Mouse (Mus musculus) hindbrain, embryonic 14.5 days (tissue): Measurements from ENCODE around the gene Cox6a1. TPM values are rescaled to one million over a fixed set of nuclear protein-coding genes. Genes with fewer than 3 reads are reported as not detected.

Source experiments
- ATAC-seq: fragments of 200-750 bp; cut with Nextera tagmentation; 2 replicates; pipeline ENCODE4 v1.8.0; 2017; ENCODE audit warnings: moderate number of reproducible peaks, mild to moderate bottlenecking, moderate TSS enrichment, moderate library complexity; ENCODE audit not compliant: low FRiP score
- DNase-seq: peaks from one replicate; pipeline ENCODE4 v3.0.0-alpha.2; 2015; ENCODE audit warnings: low spot score
- H3K27ac ChIP-seq: fragments of 300-500 bp; sonication (generic); 2 replicates; pipeline ENCODE4 v1.5.1; 2014; ENCODE audit warnings: mild to moderate bottlenecking, moderate library complexity
- H3K27me3 ChIP-seq: fragments of 300-500 bp; sonication (generic); 2 replicates; pipeline ENCODE4 v1.6.1; 2014; ENCODE audit warnings: mild to moderate bottlenecking, low read length, mixed read lengths; ENCODE audit not compliant: control insufficient read depth, insufficient read depth
- H3K36me3 ChIP-seq: fragments of 300-500 bp; sonication (generic); replicated peaks from 2 replicates; pipeline ENCODE4 v1.6.1; 2014; ENCODE audit not compliant: control insufficient read depth, insufficient read depth
- H3K4me1 ChIP-seq: fragments of 300-500 bp; sonication (generic); replicated peaks from 2 replicates; pipeline ENCODE4 v1.6.1; 2014; ENCODE audit warnings: antibody characterized with exemption, low read length, mixed read lengths; ENCODE audit not compliant: control insufficient read depth, insufficient read depth
- H3K4me2 ChIP-seq: fragments of 300-500 bp; sonication (generic); replicated peaks from 2 replicates; pipeline ENCODE4 v1.6.1; 2014; ENCODE audit warnings: mild to moderate bottlenecking, moderate library complexity
- H3K4me3 ChIP-seq: fragments of 300-500 bp; sonication (generic); replicated peaks from 2 replicates; pipeline ENCODE4 v1.5.1; 2014; ENCODE audit warnings: mild to moderate bottlenecking, low read length
- H3K9ac ChIP-seq: fragments of 300-500 bp; sonication (generic); 2 replicates; pipeline ENCODE4 v1.6.1; 2014
- H3K9me3 ChIP-seq: fragments of 300-500 bp; sonication (generic); 2 replicates; pipeline ENCODE4 v1.6.1; 2016; ENCODE audit warnings: low read length; ENCODE audit not compliant: control insufficient read depth
- WGBS: fragments of 180-500 bp; shearing (Covaris S2); extraction: QIAGEN DNeasy Blood & Tissue Kit; methylation state at CpG from one replicate; pipeline ENCODE4 v1.1.7; 2014; 5-methylcytosine and 5-hydroxymethylcytosine counted together
- polyA plus RNA-seq: library from polyadenylated mRNA; unstranded; fragments of >200 nt; fragmentation: Nextera tagmentation; extraction: Ambion mirVana; gene quantifications from 2 replicates; pipeline ENCODE4 v1.2.1, GENCODE M21; 2014

Cox6a1 gene
- polyA plus RNA-seq, 1 experiment from 2014 or later = 1,253 TPM

- Histone ChIP-seq H3K4me2 (peak overlapping the region; percentile 92), H3K36me3 (peaks cover 35% of the 10 kb centered on the region), H3K4me1 (peaks cover 27% of the 10 kb centered on the region), H3K27me3 (no peaks in the 10 kb centered on the region), H3K9ac (peak overlapping the region; percentile 91), H3K9me3 (no peaks in the 10 kb centered on the region), H3K4me3 (peak overlapping the region; percentile 94), H3K27ac (peak overlapping the region; percentile 88)
- under 1% methylated on average over 53 of the region's 55 CpGs for WGBS
- DNase-seq (no peak), ATAC-seq (peak; percentile 18; the same call in 1 of the 2 replicates)
These were observed 20.9 kb downstream of the Cox6a1 start for GRCm38 (mm10) chr5:115327610-115328548.

DNA sequence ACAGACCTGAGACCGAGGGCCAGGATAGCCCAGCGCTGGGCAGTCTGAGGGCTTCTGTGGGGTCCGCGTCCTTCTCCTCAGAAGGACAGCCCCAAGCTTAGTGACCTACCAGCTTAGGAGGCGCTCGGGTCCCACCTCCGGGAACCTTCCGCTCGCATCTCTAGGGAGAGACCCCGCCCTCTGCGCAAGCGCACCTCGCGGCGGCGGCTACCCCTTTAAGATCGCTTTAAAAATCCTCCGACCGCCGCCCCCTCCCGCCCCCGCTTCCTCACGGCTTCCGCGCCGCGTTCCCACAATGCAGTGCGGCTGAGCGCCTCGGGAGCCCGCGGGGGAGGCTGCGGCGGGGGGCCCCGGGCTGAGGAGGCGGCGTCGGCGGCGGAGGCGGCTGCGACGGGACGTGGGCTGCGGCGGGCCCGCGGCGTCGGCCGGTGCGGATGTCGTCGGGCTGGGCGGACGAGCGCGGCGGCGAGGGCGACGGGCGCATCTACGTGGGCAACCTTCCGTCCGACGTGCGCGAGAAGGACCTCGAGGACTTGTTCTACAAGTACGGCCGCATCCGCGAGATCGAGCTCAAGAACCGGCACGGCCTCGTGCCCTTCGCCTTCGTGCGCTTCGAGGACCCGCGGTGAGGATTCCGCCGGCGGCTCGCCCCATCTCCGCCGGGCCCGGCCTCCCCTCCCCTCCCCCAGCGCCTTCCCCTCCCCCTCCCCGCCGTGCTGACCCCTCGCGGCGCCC lies 21.7 kb downstream of the Cox6a1 start, which contains the start of gene Srsf9:
Srsf9 (plus strand) TSS at position 303 of the 735 bp plus-strand sequence.
- Histone ChIP-seq H3K9me3 (no peaks in the 10 kb centered on the region), H3K27ac (peak within 1 kb of the TSS; percentile 88), H3K4me1 (peaks cover 27% of the 10 kb centered on the region), H3K36me3 (peaks cover 27% of the 10 kb centered on the region), H3K4me3 (peak within 1 kb of the TSS; percentile 94), H3K4me2 (peak within 1 kb of the TSS; percentile 92), H3K9ac (peak within 1 kb of the TSS; percentile 91), H3K27me3 (no peaks in the 10 kb centered on the region)
- ATAC-seq (peak; percentile 94), DNase-seq (peak; percentile 95)
- WGBS = 0% methylated on average over 83 of the region's 97 CpGs

GRCm38 (mm10) chr5:115326256-115326831 lies 22.4 kb downstream of the Cox6a1 start:
- H3K36me3 ChIP-seq = peaks cover 20% of the 10 kb centered on the region
- H3K9ac ChIP-seq = peak overlapping the region; percentile 91
- H3K4me2 ChIP-seq = peak overlapping the region; percentile 92
- H3K4me3 ChIP-seq = peak overlapping the region; percentile 94
- 28% methylated on average over 11 of the region's 11 CpGs for WGBS
- no peak for DNase-seq
- H3K4me1 ChIP-seq = peaks cover 27% of the 10 kb centered on the region
- peak overlapping the region; percentile 88 for H3K27ac ChIP-seq
- H3K27me3 ChIP-seq = no peaks in the 10 kb centered on the region
- ATAC-seq = peak; percentile 22; the same call in 1 of the 2 replicates
- H3K9me3 ChIP-seq = no peaks in the 10 kb centered on the region

GRCm38 (mm10) chr5:115319004-115319940 lies 29.5 kb downstream of the Cox6a1 start:
- under 1% methylated on average over 22 of the region's 22 CpGs for WGBS
- Histone ChIP-seq H3K4me1 (peaks cover 27% of the 10 kb centered on the region), H3K9ac (peak overlapping the region; percentile 36), H3K4me3 (peak overlapping the region; percentile 22), H3K27ac (peak overlapping the region; percentile 58), H3K36me3 (no peaks in the 10 kb centered on the region), H3K27me3 (no peaks in the 10 kb centered on the region), H3K9me3 (no peaks in the 10 kb centered on the region), H3K4me2 (peak overlapping the region; percentile 57)
- ATAC-seq = peak; percentile 64; the same call in 1 of the 2 replicates
- DNase-seq = peak; percentile 62

DNA sequence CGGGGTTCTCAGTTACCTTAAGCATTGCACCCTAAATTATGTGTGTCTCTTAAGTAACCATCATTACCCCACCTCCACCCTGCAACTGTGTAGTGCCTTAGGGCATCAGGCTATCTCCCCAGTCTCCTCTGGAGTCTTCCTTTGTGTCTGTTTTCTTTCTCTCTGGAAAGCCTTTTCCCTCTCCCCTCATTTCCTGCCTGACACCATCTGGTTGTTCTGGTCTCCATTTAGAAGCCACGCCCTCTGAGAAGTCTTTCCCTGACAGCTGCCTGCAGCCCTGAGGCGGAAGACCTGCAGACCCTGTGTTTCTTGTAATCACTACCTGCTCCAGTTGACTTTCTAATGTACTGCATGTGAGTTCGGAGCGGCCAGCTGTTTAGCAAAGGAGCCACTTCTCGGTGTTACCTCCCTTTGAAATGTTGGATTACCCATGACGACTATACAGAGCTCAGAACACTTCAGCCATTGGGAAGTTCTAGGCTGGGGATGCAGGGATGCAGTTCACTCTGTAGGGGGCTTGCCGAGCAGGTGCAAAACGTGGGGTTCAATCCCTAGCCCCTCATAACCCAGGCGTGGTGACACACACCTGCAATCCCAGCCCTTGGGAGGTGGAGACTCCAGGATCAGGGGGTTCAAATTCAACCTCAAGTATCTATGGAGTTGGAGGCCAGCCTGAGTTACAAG lies 31.0 kb downstream of the Cox6a1 start:
- ATAC-seq = peak; percentile 55
- Histone ChIP-seq H3K9ac (0 out of 2 replicates have a peak overlapping the region, but pooled peaks have one; percentile 45), H3K4me3 (no peak overlapping the region), H3K4me1 (peaks cover 27% of the 10 kb centered on the region), H3K4me2 (0 out of 2 replicates have a peak overlapping the region, but pooled peaks have one; percentile 8), H3K27ac (peak overlapping the region; percentile 81), H3K27me3 (no peaks in the 10 kb centered on the region), H3K9me3 (no peaks in the 10 kb centered on the region), H3K36me3 (no peaks in the 10 kb centered on the region)
- 3% methylated on average over 10 of the region's 10 CpGs for WGBS
- no peak for DNase-seq

DNA sequence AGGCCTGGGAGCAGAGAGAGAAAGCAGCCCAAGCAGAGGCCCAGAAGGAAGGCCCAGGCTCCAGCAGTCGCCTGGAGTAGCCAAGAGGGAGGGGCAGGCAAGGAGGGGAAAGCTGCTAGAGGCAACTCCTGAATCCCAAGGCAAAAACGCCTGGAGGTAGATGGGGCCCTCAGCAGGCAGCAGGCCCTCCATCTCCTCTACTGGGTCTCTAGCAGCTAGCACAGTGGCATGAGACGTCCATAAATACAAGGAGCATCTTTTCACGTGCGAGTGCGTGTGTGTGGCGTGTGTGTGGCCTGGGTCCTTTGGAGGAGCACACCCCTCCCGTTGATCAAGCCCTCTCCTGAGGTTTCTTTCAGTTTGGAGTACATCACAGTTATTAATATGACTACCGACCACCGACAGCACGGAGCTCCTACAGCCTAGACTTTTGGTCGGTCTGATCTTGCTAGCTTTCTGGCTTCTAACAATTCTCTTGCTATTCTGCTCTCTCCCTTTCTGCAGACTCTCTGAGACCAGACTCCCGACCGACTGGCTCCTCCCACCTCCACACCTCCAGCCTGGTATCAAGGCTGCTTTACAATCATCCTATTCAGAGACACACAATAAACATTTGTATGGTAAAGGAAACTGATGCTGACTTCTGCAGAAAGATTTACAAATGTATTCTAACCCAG lies 31.7 kb downstream of the Cox6a1 start:
- H3K9ac ChIP-seq = peak overlapping the region; percentile 45
- 0 out of 2 replicates have a peak, but pooled peaks have one; percentile 39 for ATAC-seq
- 2% methylated on average over 14 of the region's 14 CpGs for WGBS
- no peaks in the 10 kb centered on the region for H3K9me3 ChIP-seq
- 0 out of 2 replicates have a peak overlapping the region, but pooled peaks have one; percentile 8 for H3K4me2 ChIP-seq
- H3K36me3 ChIP-seq = no peaks in the 10 kb centered on the region
- peaks cover 27% of the 10 kb centered on the region for H3K4me1 ChIP-seq
- H3K27ac ChIP-seq = peak overlapping the region; percentile 81
- DNase-seq = no peak
- H3K27me3 ChIP-seq = no peaks in the 10 kb centered on the region
- H3K4me3 ChIP-seq = no peak overlapping the region

- WGBS = 47% methylated on average over 5 of the region's 5 CpGs
These were observed 35.2 kb downstream of the Cox6a1 start for GRCm38 (mm10) chr5:115313668-115313943.

More at GRCm38 (mm10) chr5:115313668-115313943, 35.2 kb downstream of the Cox6a1 start:
- no peak for DNase-seq
- H3K36me3 ChIP-seq = no peaks in the 10 kb centered on the region; the same call in 1 of the 2 replicates
- H3K4me1 ChIP-seq = peaks cover 22% of the 10 kb centered on the region
- no peak overlapping the region for H3K4me2 ChIP-seq
- no peak overlapping the region for H3K4me3 ChIP-seq
- no peaks in the 10 kb centered on the region for H3K9me3 ChIP-seq
- ATAC-seq = no peak
- H3K27ac ChIP-seq = no peak overlapping the region
- H3K9ac ChIP-seq = no peak overlapping the region
- no peaks in the 10 kb centered on the region for H3K27me3 ChIP-seq
